Mouse (Mus musculus): ENCODE results near the gene Ghrhr. TPM values are rescaled to one million over a fixed set of nuclear protein-coding genes. Genes with fewer than 3 reads are reported as not detected.

Gene Ghrhr
- polyA plus RNA-seq, 1 experiment from 2014 or later, result not detected

DNA sequence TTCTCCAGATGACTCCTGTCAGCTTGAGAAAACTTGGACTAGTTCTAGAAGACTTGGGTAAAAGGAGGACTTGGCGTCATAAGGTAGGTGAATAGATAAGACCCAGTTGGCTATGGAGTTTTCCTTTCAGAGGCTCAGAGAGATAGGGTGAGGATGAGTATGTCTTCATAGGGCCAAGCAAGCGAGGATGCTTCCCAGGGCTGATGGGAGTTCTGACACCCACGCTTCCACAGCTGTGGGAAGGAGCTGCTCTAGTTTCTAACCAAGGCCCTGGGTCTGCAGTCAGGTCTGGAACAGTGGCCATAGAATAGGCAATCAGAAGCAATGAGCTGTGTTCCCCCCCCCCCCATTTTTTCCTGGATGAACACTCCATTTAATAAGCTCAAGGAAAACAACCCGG is 31.2 kb downstream of the Ghrhr start:
- 71% methylated on average over 4 of the region's 4 CpGs for WGBS
- H3K9me3 ChIP-seq, result no peaks in the 10 kb centered on the region
- DNase-seq (ENCODE audit: low spot score), result no peak

DNA sequence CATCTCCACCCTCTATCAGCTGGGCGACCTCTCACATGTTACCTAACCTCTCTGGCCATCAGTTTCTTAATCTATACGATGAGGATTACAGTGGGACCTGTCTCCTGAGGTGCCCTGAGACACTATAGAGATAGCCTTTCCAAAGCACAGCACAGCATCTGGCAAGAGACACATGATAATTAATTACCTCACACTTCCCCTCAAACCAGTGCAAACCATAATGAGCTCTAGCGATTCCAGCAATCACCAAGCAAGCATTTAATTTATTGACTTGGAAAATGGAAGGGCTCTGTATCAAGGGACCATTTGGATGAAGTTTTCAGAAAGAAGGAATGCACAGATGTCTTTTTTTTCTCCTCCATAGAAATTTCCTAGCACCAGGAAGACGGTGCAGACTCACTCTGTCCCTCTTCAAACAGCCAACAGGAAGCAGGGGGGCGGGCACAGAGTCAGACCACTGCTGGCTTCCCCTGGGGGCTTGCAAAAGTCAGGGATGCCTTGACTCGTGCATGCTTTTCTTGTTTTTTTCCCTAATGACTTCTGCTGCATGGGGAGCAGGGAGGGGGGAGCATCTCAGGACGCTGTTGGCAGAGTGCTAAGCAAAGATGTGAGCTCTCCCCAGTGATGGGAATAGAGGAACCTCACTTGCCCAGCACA is 34.2 kb downstream of the Ghrhr start:
- no peak for DNase-seq (ENCODE audit: low spot score)
- WGBS, result 41% methylated on average over 7 of the region's 7 CpGs
- Histone ChIP-seq H3K4me3 (no peak overlapping the region), H3K27me3 (ENCODE audit: insufficient read depth, poor library complexity, severe bottlenecking) (no peaks in the 10 kb centered on the region), H3K27ac (no peak overlapping the region), H3K4me1 (peaks cover 16% of the 10 kb centered on the region), H3K9me3 (no peaks in the 10 kb centered on the region), H3K36me3 (no peaks in the 10 kb centered on the region)

More for the DNA sequence above, 31.2 kb downstream of the Ghrhr start:
- Histone ChIP-seq H3K36me3 (no peaks in the 10 kb centered on the region), H3K27me3 (ENCODE audit: insufficient read depth, poor library complexity, severe bottlenecking) (no peaks in the 10 kb centered on the region; the same call in 1 of the 2 replicates), H3K4me1 (peaks cover 24% of the 10 kb centered on the region), H3K27ac (no peak overlapping the region), H3K4me3 (no peak overlapping the region)

DNA sequence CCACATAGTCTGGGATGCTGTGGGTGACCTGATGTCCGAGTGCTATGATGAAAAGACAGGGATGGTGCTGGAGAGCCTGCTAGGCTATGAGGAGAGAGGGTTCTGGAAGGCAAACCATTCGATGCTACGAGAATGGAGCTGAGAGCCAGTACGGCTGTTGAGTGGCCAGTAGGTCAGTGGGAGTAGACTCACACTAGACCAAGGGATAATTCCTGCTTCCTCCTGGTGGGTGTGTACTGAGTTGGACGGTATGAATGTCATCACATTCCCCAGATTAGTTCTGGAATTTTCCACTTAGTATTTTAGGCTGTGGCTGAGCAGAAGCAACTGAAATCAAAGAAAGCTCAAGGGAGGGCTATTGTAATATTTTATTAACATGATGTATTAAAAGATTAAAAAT is 34.9 kb downstream of the Ghrhr start:
- Histone ChIP-seq H3K27me3 (ENCODE audit: insufficient read depth, poor library complexity, severe bottlenecking) (no peaks in the 10 kb centered on the region), H3K4me3 (no peak overlapping the region), H3K4me1 (peaks cover 16% of the 10 kb centered on the region), H3K9me3 (no peaks in the 10 kb centered on the region), H3K36me3 (no peaks in the 10 kb centered on the region), H3K27ac (no peak overlapping the region)
- DNase-seq (ENCODE audit: low spot score), result no peak
- WGBS, result 46% methylated on average over 5 of the region's 5 CpGs

DNA sequence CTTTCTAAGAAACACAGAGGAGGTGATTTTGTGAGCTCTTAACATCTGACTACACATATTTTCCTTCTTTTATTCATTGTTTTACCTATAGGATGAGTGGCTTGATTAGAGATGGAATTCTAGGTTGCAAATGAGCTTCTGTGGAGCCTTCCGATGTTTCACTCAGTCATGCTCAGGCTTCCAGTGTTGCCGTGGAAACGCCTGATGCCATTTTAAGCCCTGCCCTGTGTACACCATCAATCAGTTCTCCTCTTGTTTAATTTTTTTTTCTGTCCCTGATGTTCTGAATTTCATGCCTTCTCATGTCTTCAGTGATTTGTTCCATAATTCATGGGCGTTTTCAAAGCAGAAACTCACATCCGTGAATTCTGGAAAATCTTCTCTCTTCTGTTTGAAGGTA is 40.1 kb downstream of the Ghrhr start:
- peaks cover 12% of the 10 kb centered on the region for H3K27me3 ChIP-seq (ENCODE audit: insufficient read depth, poor library complexity, severe bottlenecking)
- H3K9me3 ChIP-seq, result no peaks in the 10 kb centered on the region
- no peak overlapping the region for H3K4me3 ChIP-seq
- H3K4me1 ChIP-seq, result 0 out of 2 replicates have a peak, but pooled peaks cover 3% of the 10 kb centered on the region
- no peak for DNase-seq (ENCODE audit: low spot score)
- no peak overlapping the region for H3K27ac ChIP-seq
- no peaks in the 10 kb centered on the region for H3K36me3 ChIP-seq
- 77% methylated on average over 5 of the region's 5 CpGs for WGBS

DNA sequence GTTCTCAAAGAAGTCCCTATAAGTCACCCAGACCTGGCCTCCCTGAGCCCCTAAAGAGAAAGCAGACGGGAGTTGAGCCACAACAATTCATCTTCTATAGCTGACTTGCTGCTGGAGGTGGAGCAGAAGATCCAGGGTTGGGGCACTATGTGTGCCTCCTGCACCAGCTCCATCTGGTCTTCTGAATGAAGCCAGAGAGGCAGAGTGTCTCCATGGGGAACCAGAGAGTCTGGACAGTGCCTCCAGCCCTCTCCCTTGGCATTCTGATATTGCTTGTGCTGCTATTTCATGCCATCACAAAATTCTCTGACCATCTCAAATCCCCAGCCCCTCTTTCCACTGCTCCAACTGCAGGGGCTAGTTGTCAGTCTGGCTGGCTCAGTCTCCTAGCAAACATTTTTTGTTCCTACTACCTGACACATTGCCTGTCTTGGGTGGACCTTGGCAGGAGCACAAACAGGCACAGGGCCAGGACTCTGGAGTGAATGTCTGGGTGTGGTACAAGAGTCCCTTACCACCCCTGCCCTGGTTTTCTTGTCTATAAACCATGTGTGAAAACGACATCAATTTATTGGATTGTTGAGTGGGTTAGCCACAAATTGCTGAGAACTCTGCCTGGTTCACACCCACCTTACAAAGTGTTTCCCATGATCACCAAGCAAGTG is 42.8 kb downstream of the Ghrhr start:
- H3K36me3 ChIP-seq, result no peaks in the 10 kb centered on the region
- DNase-seq (ENCODE audit: low spot score), result no peak
- 53% methylated on average over 2 of the region's 2 CpGs for WGBS

DNA sequence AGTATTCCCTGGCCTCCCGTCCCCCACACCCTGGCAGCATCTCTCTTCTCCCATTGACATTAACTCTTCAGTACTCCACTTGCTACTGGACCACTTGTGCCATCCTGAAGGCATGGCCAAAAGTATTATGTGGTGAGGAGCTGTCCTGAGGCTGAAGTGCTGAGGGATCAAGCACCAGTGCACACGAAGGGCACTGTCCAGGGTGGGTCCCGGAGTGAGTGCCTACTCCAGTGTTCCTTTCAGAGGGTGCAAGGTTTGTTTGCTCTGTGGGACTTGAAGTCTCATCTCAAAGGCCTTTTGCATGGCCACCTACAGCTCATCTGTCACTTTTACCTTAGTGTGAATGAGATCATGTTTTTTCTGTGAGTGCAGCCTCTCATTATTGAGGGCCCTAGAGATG is 44.3 kb downstream of the Ghrhr start:
- Histone ChIP-seq H3K27me3 (ENCODE audit: insufficient read depth, poor library complexity, severe bottlenecking) (peaks cover 33% of the 10 kb centered on the region), H3K36me3 (no peaks in the 10 kb centered on the region), H3K4me1 (no peaks in the 10 kb centered on the region), H3K9me3 (no peaks in the 10 kb centered on the region), H3K27ac (no peak overlapping the region), H3K4me3 (no peak overlapping the region)
- no peak for DNase-seq (ENCODE audit: low spot score)
- 64% methylated on average over 3 of the region's 3 CpGs for WGBS

More for the DNA sequence above, 42.8 kb downstream of the Ghrhr start:
- Histone ChIP-seq H3K27ac (no peak overlapping the region), H3K4me1 (no peaks in the 10 kb centered on the region), H3K4me3 (no peak overlapping the region), H3K9me3 (no peaks in the 10 kb centered on the region), H3K27me3 (ENCODE audit: insufficient read depth, poor library complexity, severe bottlenecking) (peaks cover 33% of the 10 kb centered on the region)

DNA sequence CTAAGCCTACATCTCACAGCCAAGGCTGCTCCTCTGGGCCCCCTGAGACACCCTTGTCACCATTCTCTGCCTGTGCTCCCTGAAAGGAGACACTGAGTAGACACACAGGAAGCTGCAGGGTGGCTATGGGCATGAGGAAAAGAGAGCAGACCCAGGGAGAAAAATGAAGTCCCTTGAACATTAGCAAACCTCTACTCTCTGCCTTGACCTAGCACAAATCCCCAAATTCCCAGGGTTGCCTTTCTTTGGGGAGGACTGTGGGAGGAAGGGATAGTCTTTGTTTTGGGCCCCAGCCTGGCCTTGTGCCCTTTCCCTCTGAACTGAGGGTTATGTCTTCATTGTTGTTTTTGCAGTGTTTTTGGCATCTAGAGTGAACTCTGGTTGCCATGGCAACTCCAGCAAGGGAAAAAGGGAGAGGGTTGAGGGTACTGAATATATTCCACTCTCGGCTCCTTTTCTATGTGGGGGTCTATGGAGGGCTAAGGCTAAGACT is 44.8 kb downstream of the Ghrhr start:
- no peaks in the 10 kb centered on the region for H3K36me3 ChIP-seq
- H3K4me3 ChIP-seq, result no peak overlapping the region
- H3K9me3 ChIP-seq, result no peaks in the 10 kb centered on the region
- peaks cover 33% of the 10 kb centered on the region for H3K27me3 ChIP-seq (ENCODE audit: insufficient read depth, poor library complexity, severe bottlenecking)
- no peak overlapping the region for H3K27ac ChIP-seq
- H3K4me1 ChIP-seq, result no peaks in the 10 kb centered on the region
- no peak for DNase-seq (ENCODE audit: low spot score)
- 70% methylated on average over 1 of the region's 1 CpGs for WGBS

DNA sequence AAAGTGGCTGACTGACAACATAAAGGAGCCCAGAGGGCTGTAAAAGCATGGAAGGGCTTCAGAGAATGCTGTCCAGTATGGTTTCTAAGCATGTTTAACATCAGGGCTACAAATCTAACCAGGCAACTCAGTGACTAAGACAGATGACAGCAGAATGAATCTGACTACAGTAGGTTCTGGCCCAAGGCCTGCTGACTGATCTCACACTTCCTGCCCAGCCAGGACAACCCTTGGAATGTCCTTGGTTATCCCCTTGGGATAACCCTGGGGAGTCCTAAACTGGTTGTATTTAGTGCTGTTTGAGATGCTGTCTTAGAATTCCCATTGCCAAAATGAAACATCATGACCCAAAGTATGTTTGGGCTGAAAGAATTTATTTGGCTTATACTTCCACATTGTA is 56.0 kb downstream of the Ghrhr start:
- no peak for DNase-seq (ENCODE audit: low spot score)
- no peaks in the 10 kb centered on the region for H3K27me3 ChIP-seq (ENCODE audit: insufficient read depth, poor library complexity, severe bottlenecking)
- no peaks in the 10 kb centered on the region for H3K9me3 ChIP-seq
- no peak overlapping the region for H3K4me3 ChIP-seq
- no peaks in the 10 kb centered on the region for H3K36me3 ChIP-seq
- H3K4me1 ChIP-seq, result peaks cover 9% of the 10 kb centered on the region
- H3K27ac ChIP-seq, result no peak overlapping the region

DNA sequence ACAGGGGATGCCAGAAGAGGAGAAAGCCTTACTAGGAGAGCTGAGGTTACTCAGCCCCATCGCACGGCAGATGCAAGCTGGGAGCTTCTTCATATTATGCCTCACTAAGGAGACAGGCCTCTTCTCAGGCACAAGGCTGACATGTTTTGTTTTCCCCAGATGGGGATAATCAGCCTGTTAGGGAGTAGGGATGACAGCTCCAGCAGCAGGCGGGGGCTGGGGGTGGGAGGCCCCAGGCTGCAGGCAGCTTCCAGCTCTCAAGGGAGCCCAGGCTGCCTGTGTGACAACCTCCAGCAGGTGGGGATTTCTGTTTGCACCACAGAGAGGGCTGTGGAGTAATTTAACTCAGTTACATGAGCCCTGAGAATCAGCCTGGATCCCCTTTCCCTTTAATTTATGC is 58.3 kb downstream of the Ghrhr start:
- Histone ChIP-seq H3K9me3 (no peaks in the 10 kb centered on the region), H3K27me3 (ENCODE audit: insufficient read depth, poor library complexity, severe bottlenecking) (no peaks in the 10 kb centered on the region), H3K4me1 (peaks cover 13% of the 10 kb centered on the region), H3K27ac (no peak overlapping the region), H3K36me3 (no peaks in the 10 kb centered on the region), H3K4me3 (no peak overlapping the region)
- WGBS, result 19% methylated on average over 3 of the region's 3 CpGs
- DNase-seq (ENCODE audit: low spot score), result no peak

DNA sequence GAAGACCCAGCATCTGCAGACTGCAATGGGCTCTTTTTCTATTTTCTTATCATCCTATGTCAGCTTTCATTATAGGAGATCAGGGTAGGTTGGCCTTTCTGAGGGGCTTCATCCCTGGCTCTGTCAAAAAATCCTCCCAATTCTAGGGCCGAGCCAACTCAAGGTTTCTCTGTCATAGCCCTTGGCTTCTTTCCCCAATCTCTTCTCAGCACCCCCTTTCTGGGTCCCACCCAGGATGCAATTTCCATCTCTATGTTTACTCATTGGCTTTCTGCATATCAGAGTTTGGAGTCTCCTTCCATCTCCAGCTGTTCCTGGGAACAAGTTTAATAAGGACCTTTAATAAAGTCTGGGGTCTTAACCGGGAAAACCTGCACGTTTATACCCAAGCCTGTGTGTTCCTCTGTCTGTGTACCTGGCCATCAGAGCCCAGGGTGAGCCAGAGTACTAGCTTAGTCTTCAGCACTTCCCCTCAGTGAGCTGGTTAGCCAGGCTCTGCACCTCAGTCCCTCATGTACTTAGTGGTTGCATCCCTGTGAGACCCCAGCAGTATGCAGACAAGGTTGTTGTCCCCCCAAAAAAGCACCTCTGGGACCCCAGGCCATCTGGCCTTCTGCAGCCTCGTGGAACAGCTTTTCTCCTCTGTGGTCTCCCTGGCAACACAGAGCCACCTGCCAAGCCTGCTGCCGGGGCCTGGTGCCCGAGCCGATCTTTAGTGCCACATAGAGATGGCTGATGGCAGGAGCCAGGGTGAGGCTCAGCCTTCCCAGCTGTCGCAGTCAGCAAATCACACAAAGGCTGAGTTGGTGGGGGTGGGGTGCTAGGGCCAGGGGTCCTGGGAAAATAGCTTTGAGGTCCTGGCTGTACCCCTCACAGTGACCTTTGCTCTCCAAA is 59.4 kb downstream of the Ghrhr start:
- Histone ChIP-seq H3K27ac (no peak overlapping the region), H3K4me1 (peaks cover 13% of the 10 kb centered on the region), H3K4me3 (no peak overlapping the region), H3K9me3 (no peaks in the 10 kb centered on the region), H3K36me3 (no peaks in the 10 kb centered on the region), H3K27me3 (ENCODE audit: insufficient read depth, poor library complexity, severe bottlenecking) (peaks cover 8% of the 10 kb centered on the region; the same call in 1 of the 2 replicates)
- no peak for DNase-seq (ENCODE audit: low spot score)
- 64% methylated on average over 8 of the region's 8 CpGs for WGBS

DNA sequence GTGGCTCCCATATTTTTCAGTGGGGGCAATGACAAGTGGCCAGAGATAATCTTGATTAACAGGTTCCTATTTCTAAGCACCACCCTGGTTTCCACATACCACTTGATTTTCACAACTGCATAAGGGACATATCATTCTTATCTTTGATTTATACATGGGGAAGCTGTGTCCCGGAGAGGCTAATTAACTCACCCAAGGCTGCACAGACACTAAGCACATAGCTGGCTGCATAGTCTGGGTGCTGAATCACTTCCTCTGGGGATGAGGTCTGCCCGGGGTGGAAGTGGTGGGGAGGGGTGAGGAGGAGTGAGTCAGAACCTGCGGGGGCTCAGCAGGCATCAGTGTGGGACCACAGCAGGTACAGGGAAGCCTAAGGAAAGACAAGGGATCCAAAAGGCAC is 61.8 kb downstream of the Ghrhr start:
- H3K9me3 ChIP-seq, result no peaks in the 10 kb centered on the region
- no peak for DNase-seq (ENCODE audit: low spot score)
- WGBS, result 32% methylated on average over 3 of the region's 3 CpGs
- H3K27me3 ChIP-seq (ENCODE audit: insufficient read depth, poor library complexity, severe bottlenecking), result peaks cover 21% of the 10 kb centered on the region; the same call in 1 of the 2 replicates
- no peak overlapping the region for H3K4me3 ChIP-seq
- H3K36me3 ChIP-seq, result no peaks in the 10 kb centered on the region
- H3K27ac ChIP-seq, result no peak overlapping the region
- H3K4me1 ChIP-seq, result peaks cover 13% of the 10 kb centered on the region
